Mouse (Mus musculus) 416B (cell line): Measurements from ENCODE around the gene Slc25a43.

ENCODE experiments used
- DNase-seq: peaks from one replicate; pipeline ENCODE4 v3.0.0; 2011; ENCODE audit warnings: low read depth

Slc25a43 gene

DNA sequence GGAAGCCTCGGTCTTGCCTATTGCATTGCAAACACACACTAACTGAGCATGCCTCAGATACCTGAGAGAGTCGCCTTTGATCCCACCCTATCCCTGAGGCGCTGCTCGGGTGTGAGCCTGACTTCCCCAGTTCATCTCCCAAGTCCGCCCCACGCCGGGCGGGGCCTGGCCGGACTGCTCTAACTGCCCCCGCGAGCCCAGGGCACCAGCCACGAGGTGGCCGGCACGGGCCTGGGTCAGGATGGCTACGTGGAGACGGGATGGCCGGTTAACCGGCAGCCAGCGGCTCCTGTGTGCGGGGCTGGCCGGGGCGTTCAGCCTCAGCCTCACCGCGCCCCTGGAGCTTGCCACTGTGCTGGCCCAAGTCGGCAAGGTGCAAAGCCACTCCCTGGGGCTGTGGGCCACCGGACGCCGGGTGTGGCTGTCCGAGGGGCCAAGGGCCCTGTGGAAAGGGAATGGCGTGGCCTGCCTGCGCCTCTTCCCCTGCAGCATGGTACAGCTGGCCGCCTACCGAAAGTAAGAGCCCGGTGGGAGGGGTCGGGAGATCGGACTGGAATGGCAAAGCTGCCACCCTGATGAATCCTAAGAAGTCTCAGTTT is at the start of gene Slc25a43:
TSS of gene Slc25a43 (plus strand) at position 157 of the 599 bp plus-strand sequence.
- DNase-seq, result peak; percentile 63

GRCm38 (mm10) chrX:36740124-36740951 is 3.1 kb upstream of the Slc25a43 start:
- DNase-seq, result no peak

GRCm38 (mm10) chrX:36741278-36741677 is 2.2 kb upstream of the Slc25a43 start:
- no peak for DNase-seq

GRCm38 (mm10) chrX:36742744-36743143 is 715 bp upstream of the Slc25a43 start:
- no peak for DNase-seq

- DNase-seq, result peak; percentile 95
Observed at GRCm38 (mm10) chrX:36744735-36745134, 1.3 kb downstream of the Slc25a43 start.

DNA sequence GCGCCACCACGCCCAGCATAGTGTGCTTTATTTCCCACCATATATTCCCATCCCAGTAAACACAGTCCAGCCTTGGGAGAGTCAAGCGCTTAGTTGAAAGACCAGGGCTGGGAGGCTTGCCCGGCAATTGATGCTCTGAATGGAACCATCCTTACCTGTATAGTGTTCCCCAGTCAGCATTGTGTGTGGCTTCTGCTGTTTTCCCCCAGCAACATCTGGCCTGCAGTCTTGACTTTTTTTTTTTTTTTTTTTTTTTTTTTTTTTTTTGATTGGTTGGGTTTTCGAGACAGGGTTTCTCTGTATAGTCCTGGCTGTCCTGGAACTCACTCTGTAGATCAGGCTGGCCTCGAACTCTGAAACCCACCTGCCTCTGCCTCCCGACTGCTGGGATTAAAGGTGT is 1.9 kb downstream of the Slc25a43 start:
- DNase-seq, result no peak

- DNase-seq, result no peak
Observed at GRCm38 (mm10) chrX:36746789-36747188, 3.3 kb downstream of the Slc25a43 start.

DNA sequence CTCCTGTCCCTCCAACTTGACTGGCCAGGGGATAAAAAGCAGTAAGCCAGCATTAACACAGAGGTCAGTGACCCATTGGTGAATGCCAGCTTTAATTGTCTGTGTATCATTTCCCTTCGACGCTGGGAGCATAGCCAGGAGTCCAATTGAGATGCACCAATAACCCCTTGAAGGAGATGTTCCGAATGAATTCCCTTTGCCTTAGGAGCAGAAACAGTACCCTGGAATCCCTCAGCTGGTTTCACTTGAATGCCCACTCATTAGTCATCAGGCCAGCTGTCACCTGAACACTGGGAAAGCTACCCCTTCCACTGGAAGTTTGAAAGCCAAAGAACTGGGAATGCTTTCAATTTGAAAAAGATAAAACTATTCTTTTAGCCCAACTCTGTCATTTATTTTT is 5.1 kb downstream of the Slc25a43 start:
- no peak for DNase-seq

- DNase-seq, result peak; percentile 32
Observed at GRCm38 (mm10) chrX:36749281-36749785, 5.9 kb downstream of the Slc25a43 start.

GRCm38 (mm10) chrX:36750591-36750990 is 7.1 kb downstream of the Slc25a43 start:
- no peak for DNase-seq

GRCm38 (mm10) chrX:36752586-36752985 is 9.1 kb downstream of the Slc25a43 start:
- DNase-seq, result no peak

DNA sequence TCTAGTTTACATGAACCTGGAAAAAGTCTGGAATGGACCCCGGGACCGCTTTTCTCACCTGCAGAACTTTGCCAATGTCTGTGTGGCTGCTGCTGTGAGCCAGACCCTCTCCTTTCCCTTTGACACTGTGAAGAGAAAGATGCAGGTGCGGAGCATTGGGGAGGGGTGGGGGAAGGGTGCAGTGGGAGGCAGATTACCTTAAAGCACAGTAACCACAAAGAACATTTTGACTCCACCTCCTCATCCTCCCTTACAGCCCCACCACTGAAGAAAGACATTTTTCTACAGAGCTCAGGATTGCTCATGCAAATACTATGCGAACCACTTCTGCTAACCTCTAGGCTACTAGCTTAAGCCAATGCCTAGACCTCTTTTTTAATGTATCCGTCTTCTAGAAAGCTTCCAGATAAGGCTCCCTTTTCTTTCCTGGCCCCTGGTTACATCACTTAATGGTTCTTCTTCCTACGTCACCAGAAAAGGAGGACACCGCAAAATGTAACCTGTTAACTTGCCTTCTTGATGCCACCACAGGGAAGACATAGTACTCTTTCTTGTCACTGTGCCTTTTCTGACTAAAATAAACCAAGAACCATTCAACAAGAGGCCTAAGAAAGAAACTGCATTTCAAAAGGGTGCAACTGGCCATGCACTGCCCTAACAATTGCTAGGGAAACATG is 14.5 kb downstream of the Slc25a43 start:
- no peak for DNase-seq

- peak; percentile 36 for DNase-seq
Observed at GRCm38 (mm10) chrX:36758566-36758965, 15.1 kb downstream of the Slc25a43 start.

DNA sequence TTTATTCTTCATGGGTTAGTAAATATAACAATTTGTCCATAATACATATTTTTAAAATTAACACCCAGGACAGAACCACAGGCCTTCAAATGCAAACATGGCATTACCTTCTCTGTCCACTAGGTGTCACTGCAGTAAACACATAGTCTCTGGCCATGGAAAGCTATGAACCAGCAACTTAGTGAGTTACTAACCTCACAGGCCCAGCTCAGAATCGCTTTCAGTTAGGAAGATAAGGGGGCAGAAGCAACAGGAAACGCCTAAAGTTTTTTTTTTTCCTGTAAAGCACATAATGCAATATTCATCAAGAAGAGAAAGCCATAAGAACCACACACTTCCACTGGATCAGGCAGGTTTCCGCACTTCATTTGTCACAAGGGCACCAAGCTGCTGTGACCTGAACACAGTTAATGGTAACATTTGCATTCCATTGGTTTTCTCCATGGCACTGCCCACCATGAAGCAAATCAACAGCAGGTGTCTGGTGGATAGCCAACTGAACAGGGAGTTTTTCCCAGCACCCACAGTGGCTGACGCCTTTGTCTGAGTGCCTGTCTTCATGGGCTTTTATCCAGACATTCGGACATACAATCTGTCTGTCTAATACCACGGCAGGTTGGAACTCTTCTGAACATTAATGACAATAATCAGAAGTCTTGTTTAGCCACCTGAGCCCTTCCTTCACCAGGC is 17.6 kb downstream of the Slc25a43 start:
- DNase-seq, result peak; percentile 74

- DNase-seq, result no peak
Observed at GRCm38 (mm10) chrX:36762289-36762688, 18.8 kb downstream of the Slc25a43 start.

DNA sequence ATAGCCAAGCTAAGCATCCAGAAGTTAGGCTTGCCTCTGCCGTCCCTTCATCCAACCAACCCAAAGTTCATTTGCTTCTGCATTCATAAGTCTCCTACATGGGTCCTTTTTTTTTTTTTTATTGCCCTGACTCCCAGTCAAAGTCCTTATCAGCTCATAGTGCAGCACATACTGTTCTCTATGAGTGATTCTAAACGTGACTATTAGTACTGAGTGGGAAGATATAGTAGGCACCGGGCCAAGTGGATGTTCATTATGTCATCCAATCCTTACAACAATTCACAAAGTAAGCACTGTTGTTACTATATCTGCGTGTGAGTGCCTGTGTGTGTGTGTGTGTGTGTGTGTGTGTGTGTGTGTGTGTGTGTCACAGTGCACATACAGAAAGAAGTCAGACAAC is 19.4 kb downstream of the Slc25a43 start:
- DNase-seq, result no peak

DNA sequence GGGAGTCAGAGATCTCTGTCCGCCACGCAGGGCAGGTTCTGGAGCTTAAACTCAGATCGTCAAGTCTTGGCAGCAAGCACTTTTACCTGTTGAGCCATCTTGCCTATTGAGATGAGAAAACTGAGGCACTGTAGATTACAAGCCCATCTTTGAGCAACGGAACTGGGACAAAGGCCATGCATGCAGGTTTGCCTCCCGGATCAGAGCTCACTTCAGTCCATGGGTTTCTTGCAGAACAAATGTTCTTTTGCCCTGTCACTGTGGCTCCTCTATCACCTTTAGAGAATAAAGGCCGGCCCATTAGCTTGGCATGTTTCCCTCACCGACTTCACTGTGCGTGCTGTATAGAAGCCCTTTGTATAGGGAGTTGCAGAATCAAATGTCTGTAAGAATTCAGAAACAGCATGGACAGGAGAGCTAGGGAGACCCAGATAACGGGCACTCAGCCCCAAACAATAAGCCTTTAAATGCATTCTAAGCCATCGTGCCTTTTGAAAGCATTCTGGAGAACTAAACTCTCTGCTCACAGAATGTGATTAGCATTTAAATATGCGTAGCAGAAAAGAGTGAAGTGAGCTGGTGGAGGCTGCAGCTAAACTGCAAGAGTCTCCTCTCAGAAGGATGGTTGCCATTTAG is 20.0 kb downstream of the Slc25a43 start:
- DNase-seq, result no peak

GRCm38 (mm10) chrX:36763934-36764317 is 20.5 kb downstream of the Slc25a43 start:
- DNase-seq, result no peak

- no peak for DNase-seq
Observed at GRCm38 (mm10) chrX:36767386-36767785, 23.9 kb downstream of the Slc25a43 start.

- no peak for DNase-seq
Observed at GRCm38 (mm10) chrX:36772591-36772990, 29.1 kb downstream of the Slc25a43 start.

GRCm38 (mm10) chrX:36775520-36775919 is 32.1 kb downstream of the Slc25a43 start:
- DNase-seq, result no peak

DNA sequence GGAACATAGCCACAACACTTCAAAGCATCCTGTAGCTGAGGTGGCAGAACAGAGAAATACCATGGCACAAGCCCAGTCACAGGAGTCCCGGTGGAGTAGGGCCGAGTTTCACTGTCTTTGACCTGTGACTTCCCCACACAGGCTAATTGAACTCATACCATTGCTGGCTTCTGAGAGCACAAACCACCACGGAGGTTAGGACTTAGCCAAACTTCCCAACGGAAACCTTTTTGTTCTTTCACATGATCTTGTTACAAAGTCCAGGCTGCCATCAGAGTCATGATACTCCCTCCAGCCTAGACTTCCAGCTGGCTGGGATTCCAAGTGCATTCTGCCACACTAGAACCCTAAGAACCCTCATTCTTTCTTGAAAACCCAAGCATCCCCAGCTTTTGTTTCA is 34.2 kb downstream of the Slc25a43 start:
- DNase-seq, result no peak
